Mouse (Mus musculus) cerebellum, adult 8-10 months (tissue): Measurements from ENCODE around the gene Atad1.
"Not testable (repeated sequence)": the region's sequence is repeated elsewhere in the genome, so short reads cannot be mapped to it uniquely, and the experiment has no call there.

Source experiments
- DNase-seq: peaks from one replicate; pipeline ENCODE4 v3.0.0; 2022

The Atad1 gene

DNA sequence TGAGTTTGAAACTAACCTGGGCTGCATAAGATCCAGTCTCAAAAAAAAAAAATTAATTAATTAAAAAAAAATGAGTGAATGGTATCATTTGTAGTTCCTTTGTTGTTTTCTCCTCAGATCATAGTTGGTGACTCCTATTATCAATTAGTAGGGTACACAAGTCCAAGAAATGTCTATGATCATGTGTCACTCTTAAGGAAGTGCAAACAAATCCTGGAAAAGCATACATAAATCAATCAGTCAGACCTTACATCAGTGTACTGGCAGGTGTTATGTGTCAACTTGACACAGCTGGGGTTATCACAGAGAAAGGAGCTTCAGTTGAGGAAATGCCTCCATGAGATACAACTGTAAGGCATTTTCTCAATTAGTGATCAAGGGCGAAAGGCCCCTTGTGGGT is 71.8 kb downstream of the Atad1 start:
- not testable (repeated sequence) for DNase-seq

DNA sequence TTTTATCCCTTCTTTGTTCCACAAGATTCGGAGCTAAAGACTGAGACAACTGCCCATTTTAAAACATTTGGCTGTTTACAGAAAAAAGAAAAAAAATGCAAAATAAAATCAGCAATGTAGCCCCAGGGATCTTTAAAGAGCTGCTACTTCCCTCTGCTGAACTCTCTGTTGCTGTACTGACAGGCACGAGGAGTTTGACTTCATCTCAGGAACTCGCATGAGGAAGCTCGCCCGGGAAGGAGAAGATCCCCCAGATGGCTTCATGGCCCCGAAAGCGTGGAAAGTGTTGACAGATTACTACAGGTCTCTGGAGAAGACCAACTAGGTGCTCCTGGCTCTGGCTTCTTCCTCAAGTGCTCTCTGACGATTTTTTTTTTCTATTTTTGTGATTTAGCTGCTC is 74.3 kb downstream of the Atad1 start:
- no peak for DNase-seq

DNA sequence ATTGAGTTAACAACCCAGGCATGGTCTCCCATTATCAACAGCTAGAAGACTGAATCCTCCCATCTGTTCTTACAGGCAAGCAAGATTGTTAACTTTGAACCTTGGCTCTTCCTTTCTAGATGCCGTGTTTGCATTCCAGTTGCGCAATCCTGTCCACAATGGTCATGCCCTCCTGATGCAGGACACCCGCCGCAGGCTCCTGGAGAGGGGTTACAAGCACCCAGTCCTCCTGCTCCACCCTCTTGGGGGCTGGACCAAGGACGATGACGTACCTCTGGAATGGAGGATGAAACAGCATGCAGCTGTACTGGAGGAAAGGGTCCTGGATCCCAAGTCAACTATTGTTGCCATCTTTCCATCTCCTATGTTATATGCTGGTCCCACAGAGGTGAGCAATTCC is 76.7 kb downstream of the Atad1 start:
- DNase-seq, result no peak

DNA sequence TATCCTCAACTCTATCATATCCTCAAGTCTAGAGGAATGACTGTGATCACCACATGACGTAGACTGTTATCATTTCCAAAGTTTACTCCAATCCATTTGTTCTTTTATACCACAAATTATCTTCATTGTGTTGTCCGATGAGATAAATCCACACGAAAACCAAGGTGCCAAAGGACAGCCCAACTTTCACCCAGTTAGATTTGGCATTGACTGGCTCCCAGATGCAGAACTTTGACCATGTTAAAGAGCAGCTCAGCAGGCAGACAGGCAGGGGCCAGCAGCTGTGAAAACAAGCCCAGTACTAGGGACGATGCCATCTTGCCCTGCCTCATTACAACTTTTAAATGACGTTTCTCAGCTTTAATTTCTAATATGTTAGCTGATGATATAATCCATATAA is 80.2 kb downstream of the Atad1 start:
- no peak for DNase-seq

DNA sequence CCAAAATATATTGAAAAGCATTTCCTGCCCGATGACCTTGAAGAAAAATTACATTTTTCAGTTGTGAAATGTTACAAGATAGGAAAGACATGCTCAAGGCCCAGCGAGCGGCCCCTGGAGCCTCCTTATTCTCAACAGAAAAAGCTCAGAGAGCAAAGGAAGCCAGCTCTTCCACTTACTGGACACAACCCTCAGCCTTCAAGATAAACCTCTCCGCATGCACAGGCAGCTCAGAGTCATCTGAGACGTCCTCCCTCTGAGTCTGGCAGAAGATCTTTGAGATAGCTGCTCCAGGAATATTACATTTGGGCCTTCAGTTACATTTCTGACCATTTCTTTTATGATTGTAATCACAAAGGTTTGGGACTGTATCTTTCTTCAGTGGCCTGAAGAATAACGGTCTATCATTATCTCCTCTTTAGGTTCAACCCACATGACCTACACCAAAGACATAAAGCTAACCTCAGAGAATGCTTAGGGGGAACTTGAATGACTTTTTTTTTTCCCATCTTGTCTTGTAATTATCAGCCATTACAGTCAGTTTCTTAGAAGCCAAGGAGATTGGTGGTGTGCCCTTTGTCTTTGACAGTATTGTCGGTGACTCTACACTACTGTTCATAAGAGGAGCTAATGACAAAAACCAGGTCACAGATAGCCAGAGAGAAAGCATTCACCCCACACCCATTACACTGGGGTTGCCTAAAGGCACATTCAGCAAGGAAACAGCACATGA is 85.8 kb downstream of the Atad1 start:
- no peak for DNase-seq

DNA sequence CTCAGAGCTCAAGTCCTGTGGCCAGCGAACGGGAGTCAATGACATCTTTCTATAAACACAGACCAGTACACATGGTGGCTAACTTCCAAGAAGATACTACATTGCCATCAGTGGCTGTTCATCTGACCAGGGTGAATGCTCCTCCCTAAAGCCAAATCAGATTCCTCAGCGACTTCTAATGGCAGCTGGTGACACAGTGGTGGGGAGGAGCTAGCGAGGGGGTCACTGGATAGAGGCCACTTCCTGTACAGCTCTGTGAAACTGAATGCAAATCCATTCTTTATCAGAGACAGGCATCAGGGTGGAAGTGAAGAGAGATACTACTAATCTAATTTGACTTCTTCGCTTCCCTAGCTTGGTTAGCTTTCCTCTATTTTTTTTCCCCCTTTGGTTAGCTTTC is 86.5 kb downstream of the Atad1 start:
- no peak for DNase-seq

DNA sequence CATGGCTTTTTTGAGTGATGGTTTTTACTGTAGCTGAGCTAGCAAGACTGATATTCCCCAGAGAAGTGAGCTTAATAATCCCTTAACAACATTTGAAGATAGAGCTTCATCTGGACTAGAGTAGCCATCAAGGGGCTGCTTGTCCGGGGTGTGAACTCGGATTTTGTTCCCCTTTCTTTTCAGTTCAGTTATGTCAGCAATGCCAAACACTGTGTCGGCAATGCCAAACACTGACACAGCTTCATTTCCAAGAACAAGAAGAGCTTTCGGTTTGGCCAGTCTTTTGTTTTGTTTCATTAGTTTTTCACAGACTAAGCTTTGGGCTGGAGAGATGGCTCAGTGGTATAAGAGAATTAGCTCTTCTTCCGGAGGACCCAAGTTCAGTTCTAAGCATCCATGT is 88.5 kb downstream of the Atad1 start:
- DNase-seq, result no peak

DNA sequence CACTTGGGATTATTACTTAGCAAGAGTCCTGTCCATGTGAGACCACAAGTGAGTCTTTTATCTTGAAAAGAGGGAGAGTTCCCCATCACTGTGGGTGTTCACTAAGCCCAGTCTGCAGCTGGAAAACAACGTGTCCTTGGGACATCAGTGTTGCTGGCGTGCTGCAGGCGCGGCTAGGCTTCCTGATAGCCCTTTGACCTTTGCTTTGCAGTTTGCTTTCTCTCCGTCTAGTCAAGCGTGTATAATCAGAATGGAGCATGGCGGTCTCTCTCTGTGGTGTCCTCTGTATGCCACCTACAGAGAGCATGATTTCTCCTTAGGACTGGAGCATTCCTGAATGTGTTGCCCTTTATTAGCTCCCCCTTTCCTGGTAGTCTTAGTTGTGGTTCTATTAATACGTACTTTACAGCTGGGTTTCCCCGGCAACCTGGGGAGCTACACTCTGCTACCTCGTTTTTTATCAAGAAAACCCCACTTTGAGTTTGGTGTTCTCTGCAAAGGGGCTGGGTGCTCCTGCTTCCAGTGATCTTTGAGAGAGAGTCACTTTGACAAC is 91.5 kb downstream of the Atad1 start:
- no peak for DNase-seq

DNA sequence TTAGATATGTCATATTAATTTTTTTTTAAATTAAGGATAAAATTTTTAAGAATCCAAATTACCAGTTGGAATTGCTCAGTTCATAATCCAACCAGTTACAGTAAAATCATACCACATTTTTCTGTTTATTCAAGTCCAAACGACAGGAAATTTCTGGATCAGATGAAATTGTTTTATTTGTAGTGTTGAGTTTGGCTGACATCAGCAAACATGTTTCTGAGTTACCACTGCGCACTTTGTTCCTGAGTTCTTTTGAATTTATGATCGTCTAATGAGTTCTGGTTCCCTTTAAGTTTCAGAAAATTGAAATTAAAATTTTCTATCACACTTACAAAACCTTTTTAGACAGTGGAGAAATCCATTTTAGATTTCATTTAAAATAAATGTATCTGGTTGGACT is 93.2 kb downstream of the Atad1 start:
- no peak for DNase-seq

DNA sequence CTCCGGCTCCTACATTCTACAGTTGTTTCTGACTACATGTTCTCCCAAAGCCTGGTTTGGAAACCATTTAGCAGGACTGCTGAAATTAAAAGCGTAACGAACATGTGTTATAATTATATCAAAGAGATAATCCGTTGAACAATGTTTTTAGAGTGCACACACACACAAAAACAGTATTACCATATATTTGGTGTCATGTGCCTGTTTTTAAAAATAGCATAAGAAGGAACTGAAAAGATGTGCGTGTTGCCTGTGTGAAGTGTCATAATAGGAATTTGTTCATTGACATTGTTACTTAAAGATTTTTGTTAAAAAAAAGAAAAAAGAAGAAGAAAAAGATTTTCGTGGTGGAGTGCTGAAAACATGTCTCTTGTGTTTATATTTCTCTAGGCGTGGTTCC is 93.6 kb downstream of the Atad1 start:
- DNase-seq, result no peak

DNA sequence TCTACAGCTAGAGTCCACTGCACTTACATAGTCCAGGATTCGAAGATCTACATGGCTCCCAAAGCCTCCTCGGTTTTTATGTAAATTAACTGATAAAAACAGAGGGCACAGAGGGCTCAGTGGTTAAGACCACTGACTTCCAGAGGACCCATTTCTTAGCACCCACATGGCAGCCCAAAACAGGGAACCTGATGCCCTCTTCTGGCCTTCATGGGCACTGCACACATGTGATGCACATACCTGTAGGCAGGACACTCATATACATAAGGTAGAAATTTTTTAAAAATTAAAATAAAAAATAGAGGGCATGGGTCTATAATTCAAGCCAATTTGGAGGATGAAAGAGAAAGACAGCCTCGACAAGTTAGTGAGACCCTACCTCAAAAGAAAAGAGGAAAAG is 95.9 kb downstream of the Atad1 start:
- DNase-seq, result no peak

DNA sequence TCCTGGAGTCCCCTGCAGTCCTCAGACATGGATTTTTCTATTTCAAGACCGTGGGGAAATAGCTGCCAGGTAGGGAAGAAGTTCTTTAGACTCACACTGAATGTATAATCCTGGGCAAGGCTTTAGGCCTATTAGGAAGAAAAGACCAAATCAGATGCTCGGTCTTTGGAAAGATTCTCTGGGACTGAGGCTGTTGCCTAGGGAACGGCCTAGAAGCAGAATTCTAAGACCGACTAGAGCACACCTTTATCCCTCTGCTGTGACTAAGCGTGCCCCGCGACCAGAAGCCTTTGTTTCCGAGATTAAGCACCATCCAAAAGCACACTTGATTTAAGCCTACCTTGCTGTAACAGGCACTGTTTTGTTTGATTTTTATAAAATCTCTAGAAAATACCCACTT is 97.6 kb downstream of the Atad1 start:
- DNase-seq, result no peak

DNA sequence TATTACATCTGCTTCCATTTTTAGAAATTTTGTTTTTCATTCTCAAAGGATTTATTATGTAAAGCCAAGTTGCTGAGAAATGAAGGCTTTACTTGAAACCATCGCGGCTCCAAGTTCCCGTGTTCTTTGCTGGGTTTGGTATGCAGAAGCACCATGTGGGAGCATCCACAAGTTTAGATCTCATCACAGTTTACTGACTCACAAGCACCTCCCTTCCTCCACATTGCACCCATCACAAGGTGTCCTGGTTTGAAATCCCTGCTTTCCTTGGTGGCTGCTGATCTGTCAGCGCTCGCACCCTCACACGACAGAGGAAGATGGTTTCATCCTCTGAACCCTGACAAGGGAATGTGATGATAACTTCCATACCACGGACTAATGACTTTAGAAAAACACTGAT is 98.1 kb downstream of the Atad1 start:
- DNase-seq, result no peak

DNA sequence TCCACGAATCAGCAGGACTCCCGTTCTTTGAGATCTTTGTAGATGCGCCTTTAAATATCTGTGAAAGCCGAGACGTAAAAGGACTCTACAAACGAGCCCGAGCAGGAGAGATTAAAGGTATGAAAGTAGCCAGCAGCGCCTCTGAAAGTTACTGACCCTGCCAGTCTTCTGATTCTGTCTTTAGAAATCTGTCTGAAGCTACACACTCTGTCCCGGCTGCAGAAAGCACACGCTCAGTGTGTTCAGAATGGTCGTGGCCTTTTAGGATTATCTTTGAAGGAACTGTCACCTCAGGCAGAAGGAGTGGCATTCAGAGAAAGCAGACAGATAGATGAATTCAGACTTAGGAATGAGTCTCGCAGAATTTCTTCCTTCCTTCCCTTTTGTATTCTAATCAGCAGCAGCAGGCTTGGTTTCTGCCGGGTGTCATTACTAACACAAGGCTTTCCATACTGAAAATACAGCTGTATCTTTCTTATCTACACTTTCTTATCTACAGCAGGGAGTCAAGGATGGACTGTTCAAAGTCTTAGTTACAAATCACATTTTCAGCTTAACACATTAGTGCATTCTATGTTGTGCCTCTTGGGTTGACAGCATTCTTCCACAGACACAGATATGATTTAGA is 101.2 kb downstream of the Atad1 start:
- DNase-seq, result no peak

DNA sequence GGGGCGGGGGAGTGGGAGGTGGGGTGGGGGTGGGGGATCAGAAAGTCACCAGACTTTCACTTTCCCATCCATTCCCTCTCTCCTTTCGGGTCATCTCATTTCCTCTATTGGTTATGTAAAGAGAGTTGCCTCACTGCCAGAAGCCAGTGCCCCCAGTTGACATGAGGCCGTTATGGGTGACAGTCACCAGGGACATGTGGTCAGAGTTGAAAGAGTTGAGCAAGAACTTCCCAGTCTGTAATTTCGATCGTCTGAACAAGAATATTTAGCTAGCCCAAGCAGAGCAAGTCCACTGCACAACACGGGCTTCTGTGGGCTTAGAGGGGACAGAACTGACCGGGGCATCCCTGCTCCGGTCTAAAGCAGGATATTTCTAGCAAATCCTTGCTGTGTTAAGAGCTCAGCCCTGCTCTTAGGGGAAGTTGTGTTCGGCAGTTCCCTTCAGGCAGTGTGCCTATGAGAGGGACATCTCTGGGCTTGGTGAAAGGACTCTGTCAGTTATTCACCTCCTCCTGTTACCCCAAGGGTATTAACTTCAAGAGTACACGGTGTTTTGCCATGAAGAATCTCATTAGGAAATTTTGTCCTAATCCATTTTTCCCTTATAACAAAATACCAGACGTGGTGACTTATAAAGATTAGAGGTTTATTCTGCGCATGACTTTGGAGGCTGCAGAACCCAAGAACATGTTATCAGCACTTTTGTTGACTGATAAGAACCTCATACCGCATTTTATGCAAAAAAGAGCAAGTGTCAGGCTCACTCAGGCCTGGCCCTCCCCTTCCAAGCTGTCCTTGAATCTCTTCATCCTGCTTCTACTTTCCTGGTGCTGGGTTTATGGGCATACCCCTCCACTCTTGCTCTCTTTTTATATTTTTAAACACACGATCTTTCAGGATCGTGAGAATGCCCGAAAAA is 102.0 kb downstream of the Atad1 start:
- no peak for DNase-seq

DNA sequence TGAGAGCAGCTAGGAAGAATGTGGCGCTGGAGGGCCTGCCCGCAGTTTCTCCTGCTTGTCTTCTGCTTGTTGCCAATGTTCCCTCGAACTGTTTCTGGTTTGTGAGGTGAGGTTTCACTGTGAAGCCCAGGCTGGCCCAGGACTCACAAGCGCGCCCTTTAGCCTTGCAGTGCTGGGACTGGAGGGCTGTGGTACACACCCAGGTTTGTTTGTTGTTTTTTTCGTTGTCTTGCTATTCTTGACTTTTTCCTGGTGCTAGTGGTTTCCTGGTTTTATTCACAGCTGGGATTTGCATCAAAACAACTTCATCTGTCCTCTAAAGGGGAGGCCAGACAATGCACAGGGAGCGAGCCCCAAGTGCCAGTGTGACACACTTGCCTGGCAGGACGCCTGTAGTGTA is 104.7 kb downstream of the Atad1 start:
- no peak for DNase-seq

DNA sequence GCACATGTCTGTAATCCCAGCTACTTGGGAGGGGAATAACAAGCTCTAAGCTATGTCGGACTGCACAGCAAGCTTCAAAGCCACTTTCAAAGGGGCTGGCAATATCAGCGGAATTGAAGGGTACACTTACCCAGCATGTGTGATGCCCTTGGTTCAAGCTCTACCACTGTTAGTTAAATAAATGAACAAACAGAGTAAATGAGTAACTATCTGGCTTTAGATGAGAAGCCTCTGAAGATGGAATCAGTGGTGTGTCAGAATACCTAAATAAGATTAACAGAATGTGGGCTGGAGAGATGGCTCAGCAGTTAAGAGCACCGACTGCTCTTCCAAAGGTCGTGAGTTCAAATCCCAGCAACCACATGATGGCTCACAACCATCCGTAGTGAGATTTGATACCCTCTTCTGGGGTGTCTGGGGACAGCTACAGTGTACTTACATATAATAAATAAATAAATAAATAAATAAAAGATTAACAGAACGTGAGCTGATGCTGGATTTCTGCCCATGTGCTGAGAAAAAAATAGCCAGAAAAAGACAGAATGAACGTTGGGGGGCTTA is 110.9 kb downstream of the Atad1 start:
- no peak for DNase-seq

DNA sequence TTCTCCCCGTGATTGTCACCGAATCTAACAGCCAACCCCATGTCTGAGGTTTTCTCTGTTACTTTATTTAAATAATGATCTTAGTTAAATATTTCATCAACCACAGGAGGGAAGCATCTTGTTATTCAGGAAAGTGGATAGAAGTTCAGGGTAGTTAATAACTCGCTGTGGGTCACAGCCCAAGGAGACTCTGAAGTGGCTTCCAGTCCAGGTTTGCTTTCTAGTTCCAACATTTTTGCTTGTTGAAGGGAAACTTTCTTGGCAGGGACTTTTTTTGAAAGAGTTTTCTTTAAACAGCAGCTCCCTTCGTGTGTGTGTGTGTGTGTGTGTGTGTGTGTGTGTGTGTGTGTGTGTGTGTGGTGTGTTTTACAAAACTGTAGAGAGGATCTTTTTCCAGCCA is 112.0 kb downstream of the Atad1 start:
- no peak for DNase-seq

DNA sequence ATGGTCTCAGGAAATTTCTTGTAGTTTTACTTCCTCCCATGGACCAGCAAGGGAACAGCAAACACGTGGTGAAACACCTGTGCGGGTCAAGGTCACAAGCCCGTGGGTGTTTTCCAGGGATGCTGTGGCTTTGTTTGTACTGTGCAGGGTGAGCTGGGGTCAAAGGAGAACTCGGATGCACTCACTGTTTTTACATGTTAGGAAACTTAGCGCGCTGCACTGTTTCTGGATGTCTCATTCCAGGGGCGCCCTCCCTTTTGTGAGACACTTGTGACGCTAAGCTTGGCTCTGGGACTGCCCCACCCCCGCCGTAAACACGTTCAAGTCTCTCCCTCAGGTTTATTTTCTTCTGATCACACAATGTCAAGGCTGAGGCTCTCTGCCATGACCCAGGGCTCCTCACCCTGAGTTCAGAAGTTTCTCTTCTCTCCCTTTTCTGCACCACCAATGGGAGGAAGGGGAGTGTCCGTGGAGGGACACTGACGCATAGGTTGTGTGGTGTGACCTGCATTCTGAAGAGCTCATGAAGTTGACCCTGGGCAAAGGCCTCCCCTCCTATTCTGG is 112.7 kb downstream of the Atad1 start:
- no peak for DNase-seq

DNA sequence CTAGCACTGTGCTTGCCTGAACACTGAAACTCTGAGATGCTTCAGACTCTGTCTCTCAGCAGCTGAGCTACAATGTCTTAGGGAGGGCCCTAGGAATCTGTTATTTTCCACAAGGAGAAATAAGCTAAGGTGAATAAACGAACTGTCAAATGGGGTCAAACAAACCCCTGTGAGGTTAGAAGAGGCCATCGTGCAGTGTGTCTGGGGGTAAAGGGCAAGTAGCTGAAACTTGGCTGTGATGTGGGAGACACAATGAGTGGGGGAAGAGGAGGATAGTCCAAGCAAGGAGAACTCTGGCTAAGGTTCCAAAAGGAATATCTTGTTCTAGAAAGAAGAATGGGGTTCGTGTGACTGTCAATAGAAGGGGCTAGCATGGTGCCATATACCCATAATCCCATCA is 117.4 kb downstream of the Atad1 start:
- no peak for DNase-seq
